Comparison of ENCODE assay signal across 21 mouse cellular contexts in genomic region chr12:86275731-86276130, GRCm38 (mm10).
"Had no signal": no experiment of that assay in that cellular context is flagged by ENCODE, and none has a peak within 500 bp of the region (broad histone marks: within the 10 kb centered on the region; RNA-seq: fewer than 3 reads in every experiment).

No protein-coding gene starts in this region.

- H3K4me3 ChIP-seq: heart, adult 2 months; heart, embryonic 13.5 days; heart, embryonic 15.5 days; hindbrain, embryonic 13.5 days; hindbrain, embryonic 15.5 days; limb, embryonic 13.5 days; limb, embryonic 15.5 days; liver, embryonic 12.5 days had no signal

- ATAC-seq: hindbrain, postnatal 0 days; liver, embryonic 12.5 days had no signal

- H3K27me3 ChIP-seq: heart, embryonic 13.5 days; heart, embryonic 15.5 days; hindbrain, embryonic 13.5 days; hindbrain, embryonic 15.5 days; limb, embryonic 13.5 days; limb, embryonic 15.5 days; liver, embryonic 12.5 days had no signal

- H3K9me3 ChIP-seq: heart, embryonic 13.5 days; heart, embryonic 15.5 days; hindbrain, embryonic 13.5 days; hindbrain, embryonic 15.5 days; limb, embryonic 13.5 days; limb, embryonic 15.5 days; liver, embryonic 12.5 days had no signal

- H3K4me1 ChIP-seq: limb, embryonic 13.5 days; limb, embryonic 15.5 days; liver, embryonic 12.5 days had no signal

- H3K9ac ChIP-seq: forebrain, postnatal 0 days; heart, embryonic 13.5 days; heart, embryonic 15.5 days; hindbrain, embryonic 13.5 days; hindbrain, embryonic 15.5 days; limb, embryonic 13.5 days; limb, embryonic 15.5 days; liver, embryonic 12.5 days; liver, embryonic 14.5 days had no signal

- H3K4me2 ChIP-seq: heart, embryonic 11.5 days; heart, embryonic 13.5 days; heart, embryonic 15.5 days; hindbrain, embryonic 13.5 days; hindbrain, embryonic 15.5 days; limb, embryonic 13.5 days; limb, embryonic 15.5 days; liver, embryonic 12.5 days had no signal

- H3K27ac ChIP-seq: heart, adult 2 months; heart, embryonic 13.5 days; heart, embryonic 15.5 days; hindbrain, embryonic 13.5 days; hindbrain, embryonic 15.5 days; hindbrain, postnatal 0 days; kidney, postnatal 0 days; limb, embryonic 13.5 days; limb, embryonic 15.5 days; liver, embryonic 12.5 days; liver, embryonic 14.5 days had no signal

- DNase-seq: forebrain, postnatal 0 days; gastrocnemius, postnatal 14 days; gastrocnemius, postnatal 36 days; heart, adult 2 months; heart, postnatal 14 days; heart, postnatal 36 days; layer of hippocampus, adult 9-11 months; layer of hippocampus, postnatal 36 days; left cerebral cortex, postnatal 4 days; lung, adult 18-20 months had no signal
